Mouse (Mus musculus) CH12.LX (cell line): ENCODE measurements at regions not wholly inside any gene's neighbourhood (a gene's known extent, or its start where the extent isn't known, plus 50 kb on each side); places are given as distances from the start of the nearest gene placed in this dataset.

Experiments
- DNase-seq: peaks from one replicate; pipeline ENCODE4 v3.0.0-alpha.2; 2013; ENCODE audit errors: extremely low read depth
- H3K27ac ChIP-seq: 2 replicates; pipeline ENCODE4 v1.5.1; 2012; ENCODE audit warnings: low read depth, mild to moderate bottlenecking, control low read depth, moderate library complexity; ENCODE audit not compliant: insufficient read depth
- H3K27me3 ChIP-seq: replicated peaks from 2 replicates; pipeline ENCODE3; 2012; ENCODE audit warnings: inconsistent platforms
- H3K36me3 ChIP-seq, 2 experiments: replicated peaks in 1 of 2; 2 replicates each; pipeline versions ENCODE3 to v1.6.1; 2012; ENCODE audit warnings: inconsistent platforms in 1 of 2, low read length in 1 of 2, mild to moderate bottlenecking in 1 of 2, mixed read lengths in 1 of 2, moderate library complexity in 1 of 2; ENCODE audit not compliant: control insufficient read depth in 1 of 2, insufficient read depth in 1 of 2
- H3K4me1 ChIP-seq, 2 experiments: 2 replicates each; pipeline ENCODE4 v1.6.1; 2012; ENCODE audit warnings: inconsistent platforms in 1 of 2, moderate library complexity in 1 of 2; ENCODE audit not compliant: insufficient read depth in 2 of 2, control insufficient read depth in 1 of 2
- H3K4me2 ChIP-seq: 2 replicates; pipeline ENCODE4 v1.6.1; 2012; ENCODE audit warnings: low read depth, mild to moderate bottlenecking, control low read depth; ENCODE audit not compliant: poor library complexity, insufficient read depth, severe bottlenecking
- H3K4me3 ChIP-seq, 3 experiments: fragments of 150-350 bp in 1 of 3; sonication (generic) in 1 of 3; replicated peaks in 1 of 3; 2 replicates each; pipeline versions ENCODE3 to v1.5.1; 2011 to 2012; ENCODE audit warnings: low read depth in 2 of 3, low read length in 2 of 3, mild to moderate bottlenecking in 2 of 3, moderate library complexity in 2 of 3, control low read depth in 1 of 3, improper control_type of control experiment in 1 of 3, inconsistent platforms in 1 of 3, mixed read lengths in 1 of 3; ENCODE audit not compliant: poor library complexity in 1 of 3
- H3K79me2 ChIP-seq: replicated peaks from 2 replicates; pipeline ENCODE4 v1.6.1; 2012; ENCODE audit warnings: mild to moderate bottlenecking, moderate library complexity; ENCODE audit not compliant: control insufficient read depth, poor library complexity, insufficient read depth, severe bottlenecking; ENCODE audit errors: extremely low read depth
- H3K9ac ChIP-seq: 2 replicates; pipeline ENCODE4 v1.6.1; 2012; ENCODE audit warnings: low read depth, mild to moderate bottlenecking, control low read depth, moderate library complexity; ENCODE audit not compliant: insufficient read depth
- H3K9me3 ChIP-seq: replicated peaks from 2 replicates; pipeline ENCODE3; 2012; ENCODE audit warnings: low read length, inconsistent platforms, mixed read lengths
- BHLHE40 ChIP-seq: IDR thresholded peaks from 2 replicates; pipeline ENCODE4 v1.6.1; 2011; ENCODE audit warnings: mild to moderate bottlenecking, low read depth, low read length, improper control_type of control experiment
- CHD1 ChIP-seq: IDR thresholded peaks from 2 replicates; pipeline ENCODE4 v1.6.1; 2012; ENCODE audit warnings: low read depth, low read length, improper control_type of control experiment, inconsistent platforms
- CHD2 ChIP-seq: IDR thresholded peaks from 2 replicates; pipeline ENCODE4 v1.6.1; 2011; ENCODE audit warnings: low read length, improper control_type of control experiment
- CTCF ChIP-seq, 2 experiments: IDR thresholded peaks in 1 of 2; conservative IDR thresholded peaks in 1 of 2; 2 replicates each; pipeline ENCODE4 v1.5.1; 2011 to 2012; ENCODE audit warnings: low read depth in 2 of 2, low read length in 2 of 2, improper control_type of control experiment in 1 of 2, inconsistent platforms in 1 of 2, mild to moderate bottlenecking in 1 of 2, moderate library complexity in 1 of 2
- ELF1 ChIP-seq: IDR thresholded peaks from 2 replicates; pipeline ENCODE4 v1.6.1; 2014; ENCODE audit warnings: low read depth, mild to moderate bottlenecking, inconsistent platforms, low read length, improper control_type of control experiment
- EP300 ChIP-seq: IDR thresholded peaks from 2 replicates; pipeline ENCODE4 v1.6.1; 2011; ENCODE audit warnings: low read length, improper control_type of control experiment
- ETS1 ChIP-seq: conservative IDR thresholded peaks from 2 replicates; pipeline ENCODE4 v1.6.1; 2012; ENCODE audit warnings: low read depth, mild to moderate bottlenecking, inconsistent platforms, low read length, improper control_type of control experiment, moderate library complexity
- IRF4 ChIP-seq: IDR thresholded peaks from 2 replicates; pipeline ENCODE4 v1.6.1; 2014; ENCODE audit warnings: low read depth, mild to moderate bottlenecking, inconsistent platforms, low read length, improper control_type of control experiment
- JUND ChIP-seq: conservative IDR thresholded peaks from 2 replicates; pipeline ENCODE4 v1.6.1; 2011; ENCODE audit warnings: low read depth, low read length, improper control_type of control experiment
- KAT2A ChIP-seq: IDR thresholded peaks from 2 replicates; pipeline ENCODE4 v1.6.1; 2012; ENCODE audit warnings: low read length, improper control_type of control experiment, inconsistent platforms; ENCODE audit not compliant: insufficient replicate concordance
- MAX ChIP-seq: IDR thresholded peaks from 2 replicates; pipeline ENCODE4 v1.6.1; 2011; ENCODE audit warnings: low read length, improper control_type of control experiment
- MAZ ChIP-seq: IDR thresholded peaks from 2 replicates; pipeline ENCODE4 v1.6.1; 2012; ENCODE audit warnings: low read depth, mild to moderate bottlenecking, inconsistent platforms, low read length, improper control_type of control experiment, moderate library complexity
- MEF2A ChIP-seq: IDR thresholded peaks from 2 replicates; pipeline ENCODE4 v1.6.1; 2014; ENCODE audit warnings: low read depth, mild to moderate bottlenecking, inconsistent platforms, low read length, improper control_type of control experiment, borderline replicate concordance
- MXI1 ChIP-seq: IDR thresholded peaks from 2 replicates; pipeline ENCODE4 v1.6.1; 2011; ENCODE audit warnings: mild to moderate bottlenecking, low read depth, low read length, improper control_type of control experiment
- NELFE ChIP-seq: IDR thresholded peaks from 2 replicates; pipeline ENCODE4 v1.6.1; 2011; ENCODE audit warnings: low read depth, low read length, improper control_type of control experiment
- PAX5 ChIP-seq: IDR thresholded peaks from 2 replicates; pipeline ENCODE4 v1.6.1; 2012; ENCODE audit warnings: low read length, inconsistent platforms, mixed read lengths
- RAD21 ChIP-seq: IDR thresholded peaks from 2 replicates; pipeline ENCODE4 v1.6.1; 2011; ENCODE audit warnings: low read depth, mild to moderate bottlenecking, low read length, improper control_type of control experiment, moderate library complexity
- RCOR1 ChIP-seq: conservative IDR thresholded peaks from 2 replicates; pipeline ENCODE4 v1.6.1; 2012; ENCODE audit warnings: low read depth, mild to moderate bottlenecking, inconsistent platforms, low read length, improper control_type of control experiment
- TBP ChIP-seq: conservative IDR thresholded peaks from 2 replicates; pipeline ENCODE4 v1.6.1; 2011; ENCODE audit warnings: low read depth, low read length, improper control_type of control experiment
- TCF12 ChIP-seq: IDR thresholded peaks from 2 replicates; pipeline ENCODE4 v1.6.1; 2014; ENCODE audit warnings: low read depth, mild to moderate bottlenecking, inconsistent platforms, low read length, improper control_type of control experiment
- UBTF ChIP-seq: IDR thresholded peaks from 2 replicates; pipeline ENCODE4 v1.6.1; 2012; ENCODE audit warnings: low read depth, mild to moderate bottlenecking, inconsistent platforms, low read length, improper control_type of control experiment, moderate library complexity
- USF2 ChIP-seq: conservative IDR thresholded peaks from 2 replicates; pipeline ENCODE4 v1.6.1; 2011; ENCODE audit warnings: low read depth, low read length, improper control_type of control experiment
- ZNF384 ChIP-seq: IDR thresholded peaks from 2 replicates; pipeline ENCODE4 v1.6.1; 2012; ENCODE audit warnings: low read depth, low read length, improper control_type of control experiment, inconsistent platforms
- dilution Hi-C: fragments of 300-500 bp; cut with MboI; formaldehyde crosslinking; loops from 2 replicates; pipeline ENCODE4 v1.14.3; 2020; ENCODE audit warnings: low sequenced_read_pairs; ENCODE audit not compliant: extremely low pct_unique_long_range_greater_than_20kb, extremely low pct_ligation_motif_present
- in situ Hi-C: fragments of 300-500 bp; cut with MboI; formaldehyde crosslinking; loops from 3 replicates; pipeline ENCODE4 v1.14.3; 2019; ENCODE audit warnings: low sequenced_read_pairs, low pct_ligation_motif_present, low pct_unique_long_range_greater_than_20kb, mixed read lengths

DNA sequence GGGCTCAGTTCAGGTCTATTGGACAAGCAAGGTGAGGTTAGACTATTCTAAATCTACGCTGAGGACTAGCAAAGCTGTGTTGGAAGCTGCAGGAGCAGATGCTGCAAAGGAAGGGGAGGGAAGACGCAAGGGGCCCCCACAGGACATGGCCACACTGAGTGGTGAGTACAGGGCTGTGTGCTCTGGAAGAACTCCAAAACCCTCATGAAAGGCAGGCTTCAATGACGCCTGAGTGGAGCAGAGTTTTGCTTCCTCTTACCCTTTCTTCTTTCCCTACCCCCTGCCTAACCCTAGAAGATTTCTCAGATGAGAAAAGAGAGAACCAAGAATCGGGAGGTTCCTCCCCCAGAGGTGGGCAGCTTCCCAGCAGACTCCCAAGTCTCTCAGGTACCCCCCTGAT lies 61.9 kb upstream of the Neurl1b start:
- Histone ChIP-seq H3K27me3 (peaks cover 84% of the 10 kb centered on the region), H3K4me3 (no peak overlapping the region), H3K4me2 (no peak overlapping the region), H3K36me3 (no peaks in the 10 kb centered on the region), H3K79me2 (no peaks in the 10 kb centered on the region), H3K4me1 (peaks cover 0 to 6% of the 10 kb centered on the region in 2 experiments; a peak in 2 of 4 replicates), H3K9ac (no peak overlapping the region), H3K9me3 (peaks cover 8% of the 10 kb centered on the region), H3K27ac (no peak overlapping the region)
- dilution Hi-C loops = no loop called here
- TF ChIP-seq PAX5 (no peak), RAD21 (no peak), BHLHE40 (no peak), NELFE (no peak), ETS1 (no peak), ELF1 (no peak), TCF12 (no peak)
- no peak for DNase-seq
- in situ Hi-C loops = no loop called here

DNA sequence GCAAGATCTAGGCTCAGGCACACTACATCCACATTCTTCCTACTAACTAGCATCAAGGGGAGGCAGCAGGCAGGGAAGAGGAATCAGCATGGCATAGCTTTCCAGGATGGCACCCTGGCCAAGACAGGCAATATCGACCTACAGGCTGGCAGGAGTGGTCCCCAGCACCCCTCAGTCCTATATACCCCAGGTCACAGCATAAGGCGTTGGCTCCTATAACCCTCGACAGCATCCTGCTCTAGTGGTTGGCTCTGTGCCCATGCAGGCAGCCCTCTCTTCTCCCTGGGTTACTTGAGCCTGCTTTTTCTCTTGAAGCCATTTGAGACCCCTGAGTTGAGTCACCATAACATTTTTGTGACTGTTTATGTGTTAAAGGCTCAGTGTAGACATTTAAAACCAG lies 60.2 kb upstream of the Neurl1b start:
- Histone ChIP-seq H3K4me1 (peaks cover 0 to 6% of the 10 kb centered on the region in 2 experiments; a peak in 2 of 4 replicates), H3K36me3 (no peaks in the 10 kb centered on the region), H3K79me2 (no peaks in the 10 kb centered on the region), H3K4me2 (no peak overlapping the region), H3K9me3 (peaks cover 10% of the 10 kb centered on the region), H3K4me3 (no peak overlapping the region)
- dilution Hi-C loops = no loop called here
- TF ChIP-seq CHD2 = no peak
- TF ChIP-seq ZNF384 = no peak
- TF ChIP-seq ELF1 = no peak
- TF ChIP-seq CHD1 = no peak
- no peak for TF ChIP-seq IRF4
- TF ChIP-seq MAZ = no peak
- no peak for TF ChIP-seq RCOR1
- no peak for TF ChIP-seq RAD21
- no peak for TF ChIP-seq MAX
- no peak for TF ChIP-seq TCF12
- TF ChIP-seq JUND = no peak
- TF ChIP-seq ETS1 = no peak
- no peak for TF ChIP-seq CTCF (conservative IDR thresholded peaks at IDR 0.05 in 1 of 2, IDR thresholded peaks at IDR 0.05 in 1 of 2; ENCODE audit: low read depth in 2 of 2, low read length in 2 of 2)
- no peak for TF ChIP-seq UBTF
- TF ChIP-seq USF2 = no peak
- no peak for TF ChIP-seq TBP
- TF ChIP-seq MXI1 = no peak
- no peak for TF ChIP-seq MEF2A
- TF ChIP-seq EP300 = no peak
- no peak for TF ChIP-seq KAT2A
- TF ChIP-seq, all 38 proteins: peak for 0
- no peak for DNase-seq
- Histone ChIP-seq H3K9ac (no peak overlapping the region), H3K27me3 (peaks cover 92% of the 10 kb centered on the region), H3K27ac (no peak overlapping the region)
- in situ Hi-C loops = no loop called here
